Mouse (Mus musculus) CH12.LX (cell line): Measurements from ENCODE around the gene Cda.

Source experiments
- CTCF ChIP-seq, 2 experiments: IDR thresholded peaks in 1 of 2; conservative IDR thresholded peaks in 1 of 2; 2 replicates each; pipeline ENCODE4 v1.5.1; 2011 to 2012; ENCODE audit warnings: low read depth in 2 of 2, low read length in 2 of 2, improper control_type of control experiment in 1 of 2, inconsistent platforms in 1 of 2, mild to moderate bottlenecking in 1 of 2, moderate library complexity in 1 of 2
- MAZ ChIP-seq: IDR thresholded peaks from 2 replicates; pipeline ENCODE4 v1.6.1; 2012; ENCODE audit warnings: low read depth, mild to moderate bottlenecking, inconsistent platforms, low read length, improper control_type of control experiment, moderate library complexity
- NRF1 ChIP-seq: IDR thresholded peaks from 2 replicates; pipeline ENCODE4 v1.6.1; 2014; ENCODE audit warnings: low read depth, mild to moderate bottlenecking, inconsistent platforms, low read length, improper control_type of control experiment, moderate library complexity
- RCOR1 ChIP-seq: conservative IDR thresholded peaks from 2 replicates; pipeline ENCODE4 v1.6.1; 2012; ENCODE audit warnings: low read depth, mild to moderate bottlenecking, inconsistent platforms, low read length, improper control_type of control experiment

DNA sequence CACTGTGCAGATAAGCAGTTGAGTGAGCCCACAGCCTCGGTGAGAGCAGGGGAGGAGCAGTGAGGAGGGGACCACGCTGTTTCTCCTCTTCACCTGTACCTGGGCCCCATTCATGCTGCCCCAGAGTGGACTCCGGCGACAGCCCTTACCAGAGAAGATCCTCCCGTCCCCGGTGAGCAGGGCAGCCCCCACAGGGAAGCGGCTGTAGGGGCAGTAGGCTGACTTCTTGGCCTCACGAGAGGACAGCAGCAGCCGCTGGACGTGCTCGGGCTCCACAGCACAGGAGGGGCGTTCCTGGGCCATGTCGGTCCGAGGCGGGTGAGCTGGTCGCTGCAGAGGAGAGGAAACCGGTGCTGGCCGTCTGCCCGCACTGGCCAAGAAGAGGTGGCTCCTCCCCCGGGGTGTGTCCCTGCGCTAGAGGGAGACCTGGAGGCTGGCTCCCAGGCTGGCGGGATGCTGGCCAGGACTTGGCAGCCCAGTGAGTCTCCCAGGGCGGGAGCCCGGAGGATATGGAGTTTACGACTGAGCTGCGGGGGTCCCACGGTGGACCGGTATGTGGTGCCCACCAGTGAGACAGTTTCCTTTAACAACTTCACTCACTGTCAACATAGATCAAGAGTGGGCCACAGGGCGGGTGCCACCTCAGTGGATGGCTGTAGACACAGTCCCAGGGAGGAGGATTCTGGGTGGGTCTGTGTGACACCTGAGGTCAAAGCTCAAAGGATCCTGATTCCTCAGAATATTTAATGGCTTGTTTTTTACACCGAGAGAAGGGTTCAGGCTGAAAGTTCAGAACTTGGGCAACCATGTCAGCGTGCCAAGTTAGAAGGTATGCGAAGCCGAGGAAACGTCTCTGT, at the start of gene Cda:
- TF ChIP-seq NRF1 (no peak), RCOR1 (no peak), MAZ (no peak), CTCF (conservative IDR thresholded peaks at IDR 0.05 in 1 of 2, IDR thresholded peaks at IDR 0.05 in 1 of 2; ENCODE audit: low read depth in 2 of 2, low read length in 2 of 2) (no peak)
